Mouse (Mus musculus): ENCODE data around the gene Rbm18.

Gene Rbm18

GRCm38 (mm10) chr2:36067132-36067531 lies 69.4 kb downstream of the Rbm18 start:
- no peak for DNase-seq (ENCODE audit: low spot score)
